Mouse (Mus musculus) right cerebral cortex, postnatal 14 days (tissue): ENCODE data around the gene Lrrc55.
"Not testable (repeated sequence)": the region's sequence is repeated elsewhere in the genome, so short reads cannot be mapped to it uniquely, and the experiment has no call there.

ENCODE experiments used
- DNase-seq: peaks from one replicate; pipeline ENCODE4 v3.0.0; 2022

The Lrrc55 gene

GRCm38 (mm10) chr2:85196901-85197300 is at the start of gene Lrrc55:
Lrrc55 (minus strand) TSS chr2:85197197.
- no peak for DNase-seq

GRCm38 (mm10) chr2:85246506-85247082 is 49.6 kb upstream of the Lrrc55 start:
- DNase-seq = peak; percentile 79

DNA sequence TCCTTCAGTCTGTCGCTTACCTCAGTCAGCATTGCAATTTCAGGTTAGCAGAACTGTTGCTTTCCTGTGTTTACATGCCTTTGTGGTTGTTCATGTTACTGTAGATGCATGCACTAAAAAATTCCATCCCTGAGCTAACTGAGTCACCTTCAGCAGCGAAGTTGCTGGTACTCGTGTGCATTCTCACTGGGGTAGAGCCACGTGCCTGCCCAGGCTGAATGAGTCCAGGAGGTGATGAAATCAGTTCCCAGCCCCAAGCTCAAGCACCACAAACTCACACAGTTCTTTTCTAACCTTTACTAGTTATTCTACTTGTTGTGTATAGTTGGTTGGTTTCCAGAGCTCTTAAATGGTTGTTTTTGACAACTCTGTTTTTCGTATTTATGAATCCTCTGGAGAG is 48.7 kb upstream of the Lrrc55 start:
- no peak for DNase-seq

DNA sequence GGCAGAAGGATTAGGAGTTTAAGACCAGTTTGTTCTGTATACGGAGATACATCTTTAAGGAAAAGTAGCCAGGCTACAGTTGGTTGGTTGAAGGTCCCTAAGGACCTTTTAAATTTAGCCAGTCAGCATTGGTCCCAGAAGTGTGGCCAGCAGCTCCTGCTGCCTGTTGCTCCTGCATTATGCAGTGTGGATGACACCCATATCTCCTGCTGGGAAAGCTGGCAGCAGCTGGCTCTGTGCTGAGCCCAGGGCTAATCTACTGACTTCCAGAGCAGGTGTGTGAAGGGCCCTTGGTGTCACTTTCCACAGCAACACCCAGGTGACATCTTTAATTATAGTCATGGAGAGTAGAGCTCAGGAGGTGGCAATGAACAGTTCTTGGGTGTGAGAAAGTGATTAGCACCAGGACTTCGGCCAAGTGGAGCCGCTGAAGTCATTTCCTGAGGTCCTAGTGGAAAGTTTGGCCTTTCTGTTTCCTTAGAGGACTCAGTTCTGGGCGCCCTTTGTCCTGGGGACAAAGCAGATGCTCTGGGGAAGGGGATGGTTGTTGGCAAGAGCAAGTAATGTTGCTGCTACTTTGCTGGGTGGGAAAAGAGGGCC is 41.2 kb upstream of the Lrrc55 start:
- DNase-seq = no peak

GRCm38 (mm10) chr2:85237231-85237630 is 40.2 kb upstream of the Lrrc55 start:
- not testable (repeated sequence) for DNase-seq

GRCm38 (mm10) chr2:85230771-85231511 is 33.9 kb upstream of the Lrrc55 start:
- DNase-seq = no peak

DNA sequence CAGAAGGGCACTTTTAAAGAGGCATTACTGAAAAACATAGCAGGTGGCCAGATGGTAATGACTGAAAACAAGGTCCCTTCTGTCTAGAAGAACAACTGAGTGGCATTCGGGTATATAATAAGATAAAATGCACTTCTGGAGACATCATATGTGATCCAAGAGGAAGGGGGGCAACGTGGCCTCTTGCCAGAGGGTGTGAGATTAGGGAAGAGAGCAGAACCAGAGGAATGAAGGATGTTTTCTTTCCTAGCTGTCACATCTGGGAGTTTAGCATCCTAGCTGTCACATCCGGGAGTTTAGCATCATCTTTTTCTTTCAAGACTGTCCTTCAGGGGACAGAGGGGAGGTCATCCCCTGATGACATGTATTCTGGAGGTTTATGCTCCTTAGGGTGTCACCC is 32.6 kb upstream of the Lrrc55 start:
- no peak for DNase-seq

DNA sequence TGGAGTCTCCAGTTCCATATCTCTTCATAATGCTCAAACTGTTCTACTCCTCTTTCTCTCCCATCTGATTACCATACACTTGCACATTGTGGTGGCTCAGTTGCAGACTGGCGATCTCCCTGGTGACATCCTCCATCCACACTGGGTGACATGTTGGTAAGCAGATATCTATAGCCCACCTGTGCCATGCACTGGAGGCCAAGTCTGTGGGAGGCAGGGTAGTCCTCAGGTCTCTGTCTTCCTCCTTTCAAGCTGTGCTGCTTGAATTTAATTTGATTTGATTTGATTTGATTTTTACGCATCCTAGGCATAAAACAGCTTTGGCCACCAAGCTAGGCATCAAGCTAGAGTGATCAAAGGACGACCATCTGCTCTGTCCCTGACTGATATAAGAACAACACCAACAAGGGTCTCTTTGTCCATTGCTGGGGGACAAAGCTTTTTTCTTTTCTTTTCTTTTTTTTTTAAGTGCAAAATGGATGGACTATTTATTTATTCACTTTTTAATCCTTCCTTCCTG is 30.9 kb upstream of the Lrrc55 start:
- DNase-seq = no peak

GRCm38 (mm10) chr2:85224221-85225179 is 27.5 kb upstream of the Lrrc55 start:
- DNase-seq = peak; percentile 8

GRCm38 (mm10) chr2:85216606-85217005 is 19.6 kb upstream of the Lrrc55 start:
- DNase-seq = no peak

DNA sequence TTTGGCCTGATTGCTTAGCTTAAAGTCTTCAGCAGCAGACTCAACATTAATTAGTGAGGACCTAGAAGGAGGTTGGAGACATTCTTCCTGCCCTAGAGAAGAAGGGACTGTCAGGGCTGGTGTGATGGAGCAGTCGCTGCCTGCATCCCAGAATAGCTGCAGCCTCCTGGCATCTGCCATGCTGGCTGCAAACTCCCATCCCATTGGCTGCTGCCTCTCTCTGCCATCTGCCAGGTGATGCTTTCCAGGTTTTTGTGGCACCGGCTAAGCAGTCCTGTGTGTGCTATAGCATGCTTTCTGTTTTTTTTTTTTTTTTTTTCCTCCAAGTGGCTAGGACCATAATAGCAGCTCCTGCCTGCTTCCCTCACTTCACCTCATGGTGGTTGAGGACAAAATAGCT is 16.7 kb upstream of the Lrrc55 start:
- peak; percentile 46 for DNase-seq

DNA sequence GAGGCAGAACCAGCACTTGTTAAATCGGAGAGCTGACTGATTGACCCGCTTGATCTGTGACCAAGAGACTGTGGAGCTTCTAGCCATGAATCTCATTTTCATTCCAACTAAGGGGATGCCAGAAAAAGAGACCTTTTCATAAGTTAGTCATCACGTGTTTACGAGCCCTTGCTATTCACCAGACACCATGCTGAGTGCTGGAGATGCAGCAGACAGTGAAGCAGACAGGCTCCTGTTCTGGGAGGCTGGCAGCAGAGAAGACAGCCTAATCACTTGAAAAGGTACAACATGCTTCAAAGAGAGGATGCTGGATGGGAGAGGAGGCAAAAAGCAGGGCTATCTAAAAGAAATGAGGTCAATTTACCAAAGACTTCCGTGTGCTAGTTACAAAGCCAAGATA is 12.3 kb upstream of the Lrrc55 start:
- no peak for DNase-seq

GRCm38 (mm10) chr2:85205170-85205569 is 8.2 kb upstream of the Lrrc55 start:
- no peak for DNase-seq

DNA sequence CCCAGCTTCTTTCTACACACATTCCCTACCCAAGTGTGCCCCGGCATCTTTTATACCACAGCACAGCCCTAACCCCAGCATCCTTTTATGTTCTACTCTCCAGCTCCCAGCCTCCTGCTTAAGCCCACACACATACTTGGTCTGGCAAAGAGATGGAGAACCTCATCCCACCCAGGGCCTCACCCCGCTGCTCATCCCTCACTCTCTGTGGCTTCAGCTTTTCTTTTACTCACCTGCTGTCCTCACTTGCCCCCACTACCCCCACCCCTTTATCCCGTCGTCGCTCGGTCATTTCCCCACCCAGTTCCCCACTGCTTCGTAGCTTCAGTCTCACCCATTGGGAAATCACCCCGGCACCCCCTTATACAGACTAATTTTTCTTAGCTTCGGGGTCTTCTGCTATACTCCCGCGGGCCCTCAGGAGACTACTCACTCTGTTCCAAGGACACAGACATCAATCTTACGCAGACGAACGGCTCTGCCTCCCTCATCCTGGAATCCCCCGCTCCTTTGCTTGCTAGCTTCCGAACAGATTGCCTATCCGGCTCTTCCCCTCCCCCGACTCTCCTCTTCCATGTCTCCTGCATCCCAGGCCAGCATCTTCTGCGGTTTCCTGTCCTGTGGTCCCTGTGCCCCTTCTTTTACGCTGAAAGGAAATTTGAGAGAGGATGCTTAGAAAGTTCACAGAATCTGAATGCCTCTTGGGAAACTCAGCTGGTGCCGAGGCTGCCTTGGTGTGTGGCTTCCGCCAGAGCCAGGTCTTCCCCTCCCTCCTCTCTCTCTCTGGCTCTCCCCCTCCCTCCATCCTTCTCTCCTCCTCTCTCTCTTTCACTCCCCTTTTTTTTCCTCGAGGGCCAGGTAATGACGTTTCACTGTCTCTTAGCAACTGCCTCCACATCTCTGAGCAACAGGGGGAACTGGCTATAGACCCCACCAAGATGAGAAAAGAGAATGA is 1.3 kb upstream of the Lrrc55 start:
- peak; percentile 51 for DNase-seq

- DNase-seq = peak; percentile 12
These were observed 2.4 kb downstream of the Lrrc55 start for GRCm38 (mm10) chr2:85194566-85194965.

GRCm38 (mm10) chr2:85187582-85188151 is 9.3 kb downstream of the Lrrc55 start:
- no peak for DNase-seq

GRCm38 (mm10) chr2:85178139-85178800 is 18.7 kb downstream of the Lrrc55 start:
- DNase-seq = no peak

DNA sequence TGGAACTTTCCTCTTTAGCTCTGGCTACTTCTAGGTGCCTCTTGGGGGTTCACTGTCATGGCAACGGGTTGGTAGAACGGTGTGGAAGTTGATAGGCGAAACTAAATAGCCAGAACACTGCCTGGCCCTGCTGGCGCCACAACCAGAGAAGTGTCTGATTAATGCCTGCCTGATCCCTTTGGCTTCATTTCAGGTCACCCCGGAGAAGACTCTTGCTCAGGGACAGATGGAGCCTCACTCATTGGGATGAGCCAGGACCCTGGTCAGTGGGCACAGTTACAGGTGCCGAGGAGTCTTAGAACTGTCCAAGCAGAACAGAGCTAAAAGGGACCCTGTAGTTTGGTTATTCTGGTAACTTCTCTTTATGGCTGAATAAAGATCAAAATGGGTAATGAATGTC is 23.5 kb downstream of the Lrrc55 start:
- no peak for DNase-seq

DNA sequence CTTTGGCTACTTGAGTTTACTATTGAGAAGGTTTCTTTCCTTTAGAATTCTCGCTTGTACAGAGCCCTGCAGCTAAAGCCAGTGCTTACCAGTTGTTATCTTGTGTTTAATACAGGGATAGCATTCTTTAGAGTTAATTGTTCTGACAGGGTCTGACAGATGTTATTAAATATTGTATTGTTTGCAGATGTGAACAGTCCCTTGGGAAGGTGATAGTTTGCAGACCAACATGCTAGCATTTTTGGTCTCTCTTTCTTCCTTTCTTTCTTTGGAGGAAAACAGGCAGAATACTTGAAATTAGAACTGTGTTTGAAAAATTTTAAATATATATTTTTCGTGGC is 24.3 kb downstream of the Lrrc55 start:
- no peak for DNase-seq

DNA sequence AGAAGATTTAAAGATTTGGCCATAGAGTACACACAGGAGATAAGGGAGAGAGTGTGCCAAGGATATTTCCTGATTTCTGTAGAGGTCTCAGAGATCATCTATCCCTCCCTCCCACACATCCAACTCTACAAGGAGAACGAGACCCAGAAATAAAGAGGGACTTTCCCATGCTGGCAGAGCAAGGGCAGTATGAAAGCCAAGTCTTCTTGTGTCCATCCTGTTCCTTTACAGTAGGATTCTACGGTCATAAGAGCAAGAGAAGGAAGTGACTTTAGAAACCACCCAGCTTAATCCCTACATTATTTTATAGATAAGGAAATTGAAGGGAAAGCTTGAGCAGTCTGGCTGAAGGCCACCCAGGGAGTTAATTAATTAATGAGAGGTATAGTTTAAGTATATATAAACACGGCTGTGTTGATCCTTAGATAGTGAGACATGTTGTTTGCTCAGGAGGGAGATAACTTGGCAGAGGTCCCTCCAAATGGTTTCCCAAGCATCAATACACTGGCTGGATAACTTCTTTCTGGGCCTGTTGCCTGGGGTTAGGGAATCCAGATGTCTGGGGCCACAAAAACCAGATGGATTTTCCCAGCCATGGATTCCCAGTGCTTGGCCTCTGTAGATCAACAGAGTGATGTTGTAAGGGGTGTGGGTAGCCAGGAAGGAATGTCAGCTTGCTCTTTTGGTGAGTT is 24.8 kb downstream of the Lrrc55 start:
- DNase-seq = no peak
